Mouse (Mus musculus) stomach, embryonic 15.5 days (tissue): ENCODE results near the gene 4930415O20Rik. TPM values are rescaled to one million over a fixed set of nuclear protein-coding genes. Genes with fewer than 3 reads are reported as not detected.
A peak's percentile ranks its signal among the peaks of the same experiment; 100 is the strongest.

Experiments
- ATAC-seq: fragments of 200-750 bp; cut with Nextera tagmentation; 2 replicates; pipeline ENCODE4 v1.8.0; 2017; ENCODE audit warnings: low read depth, moderate number of reproducible peaks, moderate TSS enrichment; ENCODE audit not compliant: insufficient read depth, low FRiP score
- H3K27ac ChIP-seq: fragments of 300-500 bp; sonication (generic); 2 replicates; pipeline ENCODE4 v1.5.1; 2015; ENCODE audit warnings: mild to moderate bottlenecking, inconsistent platforms
- H3K27me3 ChIP-seq: fragments of 300-500 bp; sonication (generic); replicated peaks from 2 replicates; pipeline ENCODE4 v1.6.1; 2015; ENCODE audit warnings: inconsistent platforms
- H3K36me3 ChIP-seq: fragments of 300-500 bp; sonication (generic); 2 replicates; pipeline ENCODE4 v1.6.1; 2015; ENCODE audit warnings: inconsistent platforms
- H3K4me1 ChIP-seq: fragments of 300-500 bp; sonication (generic); 2 replicates; pipeline ENCODE4 v1.6.1; 2015; ENCODE audit warnings: inconsistent platforms
- H3K4me2 ChIP-seq: fragments of 300-500 bp; sonication (generic); 2 replicates; pipeline ENCODE4 v1.6.1; 2015; ENCODE audit warnings: mild to moderate bottlenecking, inconsistent platforms
- H3K4me3 ChIP-seq: fragments of 300-500 bp; sonication (generic); replicated peaks from 2 replicates; pipeline ENCODE4 v1.5.1; 2015; ENCODE audit warnings: inconsistent platforms
- H3K9ac ChIP-seq: fragments of 300-500 bp; sonication (generic); 2 replicates; pipeline ENCODE4 v1.6.1; 2015; ENCODE audit warnings: inconsistent platforms
- H3K9me3 ChIP-seq: fragments of 300-500 bp; sonication (generic); 2 replicates; pipeline ENCODE4 v1.6.1; 2016; ENCODE audit warnings: inconsistent platforms
- WGBS: fragments of 180-500 bp; shearing (Covaris S2); methylation state at CpG from one replicate; pipeline ENCODE4 v1.1.7; 2015; 5-methylcytosine and 5-hydroxymethylcytosine counted together
- polyA plus RNA-seq: library from polyadenylated mRNA; unstranded; fragments of >200 nt; fragmentation: Nextera tagmentation; extraction: Ambion mirVana; gene quantifications from 2 replicates; pipeline ENCODE4 v1.2.1, GENCODE M21; 2015

The 4930415O20Rik gene
- polyA plus RNA-seq, 1 experiment from 2014 or later: not detected

- WGBS: 90% methylated on average over 14 of the region's 14 CpGs
- Histone ChIP-seq H3K27ac (no peak overlapping the region), H3K9me3 (no peaks in the 10 kb centered on the region), H3K4me3 (no peak overlapping the region), H3K4me2 (no peak overlapping the region), H3K36me3 (peaks cover 79% of the 10 kb centered on the region), H3K9ac (no peak overlapping the region), H3K27me3 (no peaks in the 10 kb centered on the region), H3K4me1 (peaks cover 2% of the 10 kb centered on the region; the same call in 1 of the 2 replicates)
- no peak for ATAC-seq
Observed at GRCm38 (mm10) chr15:98596609-98597008, 25.8 kb downstream of the 4930415O20Rik start.

GRCm38 (mm10) chr15:98600036-98600709 is 29.4 kb downstream of the 4930415O20Rik start:
- H3K36me3 ChIP-seq: peaks cover 56% of the 10 kb centered on the region
- no peaks in the 10 kb centered on the region for H3K27me3 ChIP-seq
- no peak overlapping the region for H3K4me2 ChIP-seq
- no peaks in the 10 kb centered on the region for H3K9me3 ChIP-seq
- 86% methylated on average over 12 of the region's 12 CpGs for WGBS
- H3K27ac ChIP-seq: no peak overlapping the region
- no peak overlapping the region for H3K4me3 ChIP-seq
- H3K9ac ChIP-seq: no peak overlapping the region
- no peak for ATAC-seq
- H3K4me1 ChIP-seq: peaks cover 30% of the 10 kb centered on the region

GRCm38 (mm10) chr15:98601832-98602190 is 31.0 kb downstream of the 4930415O20Rik start:
- ATAC-seq: no peak
- Histone ChIP-seq H3K9me3 (no peaks in the 10 kb centered on the region), H3K27ac (no peak overlapping the region), H3K4me3 (peak overlapping the region; percentile 25), H3K4me1 (peaks cover 32% of the 10 kb centered on the region), H3K9ac (no peak overlapping the region), H3K27me3 (no peaks in the 10 kb centered on the region), H3K36me3 (peaks cover 42% of the 10 kb centered on the region), H3K4me2 (peak overlapping the region; percentile 53)
- WGBS: 63% methylated on average over 7 of the region's 7 CpGs

- peaks cover 37% of the 10 kb centered on the region for H3K4me1 ChIP-seq
- H3K27me3 ChIP-seq: no peaks in the 10 kb centered on the region
Observed at GRCm38 (mm10) chr15:98602191-98602881, 31.5 kb downstream of the 4930415O20Rik start.

DNA sequence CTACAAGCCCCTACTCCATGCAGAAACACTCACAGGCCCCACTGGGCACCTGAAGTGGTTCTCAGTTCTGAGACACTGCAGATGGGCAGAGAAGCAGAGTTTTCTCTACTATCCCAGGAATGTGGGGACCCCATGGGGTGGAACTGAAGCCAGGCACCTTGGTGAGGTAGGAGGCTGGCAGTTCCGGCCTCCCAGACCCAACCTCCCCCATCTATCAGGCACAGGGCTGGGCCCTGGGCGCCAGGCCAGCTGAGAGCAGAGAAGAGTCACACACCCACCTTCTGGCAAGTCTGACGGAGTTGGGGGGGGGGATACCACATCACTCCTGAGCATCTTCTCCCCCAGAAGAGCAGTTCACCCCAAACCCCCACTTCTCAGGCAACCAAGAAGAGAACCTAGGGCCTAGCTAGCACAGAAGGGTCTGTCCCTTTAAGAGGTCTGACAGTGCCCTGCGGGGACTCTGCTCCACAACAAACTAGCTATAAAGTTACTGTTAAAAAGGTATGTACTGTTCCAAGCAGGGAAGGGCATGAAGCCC is 32.2 kb downstream of the 4930415O20Rik start:
- Histone ChIP-seq H3K4me3 (peak overlapping the region; percentile 25), H3K9ac (no peak overlapping the region), H3K4me1 (peaks cover 44% of the 10 kb centered on the region), H3K27ac (peak overlapping the region; percentile 31; the same call in 1 of the 2 replicates), H3K27me3 (no peaks in the 10 kb centered on the region), H3K36me3 (peaks cover 30% of the 10 kb centered on the region), H3K9me3 (no peaks in the 10 kb centered on the region), H3K4me2 (peak overlapping the region; percentile 53)
- WGBS: 23% methylated on average over 4 of the region's 4 CpGs
- ATAC-seq: no peak

More at GRCm38 (mm10) chr15:98602191-98602881, 31.5 kb downstream of the 4930415O20Rik start:
- Histone ChIP-seq H3K4me2 (peak overlapping the region; percentile 53), H3K36me3 (peaks cover 37% of the 10 kb centered on the region), H3K9me3 (no peaks in the 10 kb centered on the region), H3K4me3 (peak overlapping the region; percentile 25), H3K9ac (no peak overlapping the region), H3K27ac (peak overlapping the region; percentile 31; the same call in 1 of the 2 replicates)
- peak; percentile 33; the same call in 1 of the 2 replicates for ATAC-seq
- WGBS: 36% methylated on average over 13 of the region's 13 CpGs

DNA sequence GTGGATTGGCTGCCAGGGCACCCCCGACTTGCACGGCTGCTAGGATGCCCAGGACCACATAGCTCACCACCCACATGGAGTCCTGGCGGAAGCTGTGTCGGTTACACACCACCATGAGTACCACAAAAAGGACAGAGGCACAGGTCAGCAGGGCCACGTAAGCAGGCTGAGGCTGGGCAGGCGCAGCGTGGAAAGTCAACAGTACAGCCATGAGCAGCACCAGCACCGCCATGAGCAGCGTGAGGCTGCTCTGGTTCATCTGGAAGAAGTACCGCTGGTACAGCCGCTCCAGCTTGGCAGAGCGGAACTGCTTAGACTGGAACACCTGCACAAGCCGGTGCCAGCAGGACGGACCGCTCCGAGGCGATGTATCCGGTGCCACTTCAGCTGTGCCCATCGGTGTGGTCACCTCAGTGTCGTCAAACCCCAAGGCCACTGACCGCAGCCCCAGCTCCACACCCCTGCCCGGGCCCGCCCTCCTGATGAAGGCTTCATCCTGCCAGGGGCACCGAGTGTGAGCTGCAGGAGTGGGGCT is 33.3 kb downstream of the 4930415O20Rik start:
- Histone ChIP-seq H3K9me3 (no peaks in the 10 kb centered on the region), H3K4me1 (peaks cover 46% of the 10 kb centered on the region), H3K27me3 (no peaks in the 10 kb centered on the region), H3K4me2 (no peak overlapping the region), H3K27ac (no peak overlapping the region), H3K4me3 (no peak overlapping the region), H3K36me3 (peaks cover 21% of the 10 kb centered on the region), H3K9ac (0 out of 2 replicates have a peak overlapping the region, but pooled peaks have one; percentile 12)
- no peak for ATAC-seq
- WGBS: 90% methylated on average over 24 of the region's 24 CpGs

DNA sequence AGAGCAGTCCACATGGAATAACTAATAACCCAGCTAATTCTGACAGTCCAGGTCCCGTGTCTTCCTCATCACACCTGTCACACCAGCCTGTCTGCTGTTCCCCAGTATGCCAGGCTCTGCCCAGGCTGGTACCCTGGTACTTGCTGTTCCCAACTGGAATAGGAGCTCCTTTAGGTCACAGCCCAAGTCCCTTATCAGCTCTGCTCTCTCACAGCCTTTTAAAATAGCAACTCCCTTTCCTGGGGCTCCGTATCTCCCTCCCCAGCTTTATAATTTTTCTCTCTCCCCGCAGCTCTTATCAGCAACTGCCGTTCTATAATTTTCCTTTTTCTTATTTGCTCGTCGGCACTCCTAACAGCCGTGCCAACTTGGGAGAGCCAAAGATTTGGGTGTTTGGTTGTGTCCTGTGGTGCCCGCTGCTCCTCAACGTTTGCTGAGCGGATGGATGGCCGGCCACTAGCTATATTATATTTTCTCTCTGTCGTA is 35.3 kb downstream of the 4930415O20Rik start:
- H3K4me3 ChIP-seq: no peak overlapping the region
- H3K27me3 ChIP-seq: no peaks in the 10 kb centered on the region
- H3K4me1 ChIP-seq: peaks cover 53% of the 10 kb centered on the region
- H3K9me3 ChIP-seq: no peaks in the 10 kb centered on the region
- H3K36me3 ChIP-seq: peaks cover 10% of the 10 kb centered on the region
- ATAC-seq: peak; percentile 45; the same call in 1 of the 2 replicates
- 61% methylated on average over 12 of the region's 12 CpGs for WGBS
- no peak overlapping the region for H3K9ac ChIP-seq
- H3K4me2 ChIP-seq: peak overlapping the region; percentile 90; the same call in 1 of the 2 replicates
- peak overlapping the region; percentile 50 for H3K27ac ChIP-seq

DNA sequence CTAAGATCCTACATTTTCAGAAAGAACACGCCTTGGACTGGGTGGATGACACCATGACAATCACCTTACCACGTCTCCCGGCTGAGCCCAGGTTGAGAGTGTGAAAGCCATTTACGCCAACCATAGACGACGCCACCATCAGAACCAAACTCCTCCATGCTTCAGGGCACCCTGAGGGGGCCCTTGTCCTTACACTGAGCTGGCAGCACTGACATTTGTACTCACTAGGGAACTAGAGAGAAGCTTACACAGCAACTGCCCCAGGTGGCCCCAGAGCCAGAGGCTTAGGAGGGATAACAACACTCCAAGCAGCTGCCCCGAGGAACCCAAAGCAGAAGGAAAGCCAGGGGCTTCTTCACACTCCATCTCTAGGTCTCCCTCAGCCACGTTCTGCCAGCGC is 35.9 kb downstream of the 4930415O20Rik start:
- Histone ChIP-seq H3K27ac (peak overlapping the region; percentile 50), H3K27me3 (no peaks in the 10 kb centered on the region), H3K4me3 (peak overlapping the region; percentile 79), H3K9ac (no peak overlapping the region), H3K4me1 (peaks cover 49% of the 10 kb centered on the region), H3K4me2 (peak overlapping the region; percentile 90), H3K36me3 (peaks cover 10% of the 10 kb centered on the region), H3K9me3 (no peaks in the 10 kb centered on the region)
- 62% methylated on average over 9 of the region's 9 CpGs for WGBS
- no peak for ATAC-seq

DNA sequence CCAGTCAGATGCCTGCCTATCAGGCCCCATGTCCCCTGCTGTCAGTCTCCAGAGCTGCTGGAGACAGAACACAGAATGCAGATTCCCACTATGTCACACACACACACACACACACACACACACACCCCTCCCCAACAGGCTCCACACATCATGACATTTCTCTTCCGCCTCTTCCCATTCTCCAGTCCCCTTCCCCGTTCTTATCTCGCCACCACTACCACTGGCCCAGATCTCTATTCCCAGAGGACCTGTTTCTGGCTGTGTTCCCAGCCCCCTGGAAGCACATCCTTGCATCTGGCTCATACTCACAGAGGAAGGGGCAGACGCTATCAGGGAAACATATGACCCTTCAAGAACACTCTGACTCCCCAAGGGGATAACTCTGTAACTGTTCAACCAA is 36.8 kb downstream of the 4930415O20Rik start:
- 22% methylated on average over 4 of the region's 4 CpGs for WGBS
- Histone ChIP-seq H3K4me3 (peak overlapping the region; percentile 79), H3K27ac (peak overlapping the region; percentile 96), H3K4me1 (peaks cover 42% of the 10 kb centered on the region), H3K9me3 (no peaks in the 10 kb centered on the region), H3K9ac (no peak overlapping the region), H3K27me3 (no peaks in the 10 kb centered on the region), H3K4me2 (peak overlapping the region; percentile 90), H3K36me3 (peaks cover 10% of the 10 kb centered on the region)
- no peak for ATAC-seq

DNA sequence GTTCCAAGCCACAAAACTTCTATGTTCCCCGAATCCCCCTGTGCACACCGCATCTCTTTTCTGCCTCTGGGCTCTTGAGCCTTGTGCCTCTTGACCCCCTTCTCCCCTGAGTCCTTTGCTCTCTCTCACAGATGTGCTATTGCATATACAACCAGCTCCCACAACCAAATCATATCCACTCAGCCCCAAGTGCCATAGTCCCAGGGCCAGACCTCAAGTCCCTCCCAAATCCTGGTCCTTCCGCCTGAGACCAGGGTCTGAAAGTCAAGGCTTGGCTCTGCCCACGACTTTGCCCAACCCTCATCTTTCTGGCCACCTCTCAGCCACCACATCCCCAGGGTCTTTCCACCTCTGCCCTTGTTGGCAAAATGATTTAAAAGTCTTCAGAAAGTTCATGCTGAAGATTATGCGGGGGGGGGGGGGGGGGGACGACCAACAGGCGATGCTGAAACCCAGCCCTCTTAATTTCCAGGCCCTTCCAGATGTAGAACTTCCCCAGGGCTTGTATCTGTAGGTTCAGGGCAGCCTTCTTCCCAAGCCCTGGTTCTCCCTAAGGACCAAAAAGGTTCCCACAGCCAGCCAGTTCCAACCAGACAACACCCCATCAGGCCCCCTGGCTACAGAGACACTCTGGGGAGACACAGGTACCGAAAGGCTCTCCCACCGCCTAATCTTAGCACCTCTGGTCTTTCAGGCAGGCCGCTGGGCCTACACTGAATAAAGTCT is 37.4 kb downstream of the 4930415O20Rik start:
- H3K36me3 ChIP-seq: peaks cover 10% of the 10 kb centered on the region
- H3K9ac ChIP-seq: peak overlapping the region; percentile 64
- 12% methylated on average over 9 of the region's 10 CpGs for whole genome bisulfite sequencing
- no peaks in the 10 kb centered on the region for H3K9me3 ChIP-seq
- H3K27ac ChIP-seq: peak overlapping the region; percentile 96
- peak overlapping the region; percentile 90 for H3K4me2 ChIP-seq
- ATAC-seq: peak; percentile 23; the same call in 1 of the 2 replicates
- H3K4me1 ChIP-seq: peaks cover 36% of the 10 kb centered on the region
- H3K27me3 ChIP-seq: no peaks in the 10 kb centered on the region
- H3K4me3 ChIP-seq: peak overlapping the region; percentile 79

- Histone ChIP-seq H3K9me3 (no peaks in the 10 kb centered on the region), H3K4me1 (peaks cover 30% of the 10 kb centered on the region), H3K9ac (peak overlapping the region; percentile 64), H3K27me3 (no peaks in the 10 kb centered on the region), H3K27ac (peak overlapping the region; percentile 96), H3K36me3 (peaks cover 7% of the 10 kb centered on the region), H3K4me3 (peak overlapping the region; percentile 79), H3K4me2 (peak overlapping the region; percentile 90)
- under 1% methylated on average over 9 of the region's 26 CpGs for WGBS
- no peak for ATAC-seq
Observed at GRCm38 (mm10) chr15:98608784-98609250, 38.0 kb downstream of the 4930415O20Rik start.
